Mouse (Mus musculus) cortical plate, adult 2 months (tissue): ENCODE results near the gene Arhgef38.

Experiments used
- CTCF ChIP-seq: fragments of 200-500 bp; IDR thresholded peaks from 2 replicates; pipeline ENCODE4 v1.5.1; 2011; ENCODE audit warnings: mild to moderate bottlenecking, control low read depth, low read length; ENCODE audit not compliant: insufficient read depth; ENCODE audit errors: extremely low read depth
- POLR2A ChIP-seq: fragments of 200-500 bp; IDR thresholded peaks from 2 replicates; pipeline ENCODE4 v1.6.1; 2011; ENCODE audit warnings: mild to moderate bottlenecking, low read length, control low read depth; ENCODE audit not compliant: insufficient read depth; ENCODE audit errors: extremely low read depth

DNA sequence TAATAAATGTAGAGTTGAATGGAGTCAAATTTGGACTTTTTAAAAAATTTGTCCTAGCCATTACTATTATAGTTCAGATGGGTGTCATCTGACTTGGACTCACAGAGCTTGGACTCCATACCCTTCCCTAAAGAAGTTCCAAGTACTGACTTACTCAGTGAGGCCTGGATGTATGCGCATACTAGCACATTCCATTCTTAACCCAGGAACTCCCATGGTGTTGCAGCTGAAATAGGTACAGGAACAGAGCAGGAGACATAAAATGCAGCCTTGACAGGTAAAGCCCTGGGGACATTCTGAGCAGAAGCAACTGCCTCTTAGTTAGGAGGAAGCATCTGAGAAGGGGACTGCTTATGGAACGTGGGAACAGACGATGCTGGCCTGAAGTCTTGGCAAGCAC lies 45.8 kb downstream of the Arhgef38 start:
- no peak for TF ChIP-seq CTCF
- TF ChIP-seq POLR2A = no peak
